Mouse (Mus musculus): Measurements from ENCODE around the gene 2810004N23Rik. TPM values are rescaled to one million over a fixed set of nuclear protein-coding genes. Genes with fewer than 3 reads are reported as not detected.

The 2810004N23Rik gene
- polyA plus RNA-seq, 1 experiment = 17.1 TPM

- H3K4me1 ChIP-seq (ENCODE audit: control insufficient read depth, insufficient read depth, low read length) = 0 out of 2 replicates have a peak, but pooled peaks cover 2% of the 10 kb centered on the region
- no peak overlapping the region for H3K27ac ChIP-seq (ENCODE audit: insufficient read depth, low read length)
- peak overlapping the region; percentile 55 for H3K4me3 ChIP-seq (ENCODE audit: insufficient read depth, low read length)
- TF ChIP-seq POLR2A (IDR thresholded peaks at IDR 0.05; ENCODE audit: extremely low read depth, insufficient read depth, low read length) (no peak), CTCF (IDR thresholded peaks at IDR 0.05; ENCODE audit: extremely low read depth, insufficient read depth, low read length) (no peak)
These were observed 69.0 kb downstream of the 2810004N23Rik start for GRCm38 (mm10) chr8:124793661-124794485.

- peak overlapping the region; percentile 55 for H3K4me3 ChIP-seq (ENCODE audit: insufficient read depth, low read length)
- H3K27ac ChIP-seq (ENCODE audit: insufficient read depth, low read length) = no peak overlapping the region
- TF ChIP-seq CTCF (IDR thresholded peaks at IDR 0.05; ENCODE audit: extremely low read depth, insufficient read depth, low read length) (no peak), POLR2A (IDR thresholded peaks at IDR 0.05; ENCODE audit: extremely low read depth, insufficient read depth, low read length) (no peak)
- 0 out of 2 replicates have a peak, but pooled peaks cover 2% of the 10 kb centered on the region for H3K4me1 ChIP-seq (ENCODE audit: control insufficient read depth, insufficient read depth, low read length)
These were observed 69.7 kb downstream of the 2810004N23Rik start for GRCm38 (mm10) chr8:124793172-124793651.

GRCm38 (mm10) chr8:124792708-124793107 lies 70.2 kb downstream of the 2810004N23Rik start, which contains the start of gene Trim67:
Trim67 (plus strand) TSS chr8:124793092.
- Histone ChIP-seq H3K4me3 (ENCODE audit: insufficient read depth, low read length) (peak within 1 kb of the TSS; percentile 55), H3K4me1 (ENCODE audit: control insufficient read depth, insufficient read depth, low read length) (0 out of 2 replicates have a peak, but pooled peaks cover 2% of the 10 kb centered on the region), H3K27ac (ENCODE audit: insufficient read depth, low read length) (no peak within 1 kb of the TSS)
- TF ChIP-seq POLR2A (IDR thresholded peaks at IDR 0.05; ENCODE audit: extremely low read depth, insufficient read depth, low read length) (peak; percentile 34; the same call in 1 of the 2 replicates), CTCF (IDR thresholded peaks at IDR 0.05; ENCODE audit: extremely low read depth, insufficient read depth, low read length) (no peak)

- Histone ChIP-seq H3K27ac (ENCODE audit: insufficient read depth, low read length) (no peak overlapping the region), H3K4me1 (ENCODE audit: control insufficient read depth, insufficient read depth, low read length) (0 out of 2 replicates have a peak, but pooled peaks cover 2% of the 10 kb centered on the region), H3K4me3 (ENCODE audit: insufficient read depth, low read length) (peak overlapping the region; percentile 55)
- TF ChIP-seq CTCF (IDR thresholded peaks at IDR 0.05; ENCODE audit: extremely low read depth, insufficient read depth, low read length) (no peak), POLR2A (IDR thresholded peaks at IDR 0.05; ENCODE audit: extremely low read depth, insufficient read depth, low read length) (no peak)
These were observed 70.7 kb downstream of the 2810004N23Rik start for GRCm38 (mm10) chr8:124792186-124792585.

- Histone ChIP-seq H3K4me3 (ENCODE audit: insufficient read depth, low read length) (peak overlapping the region; percentile 55; the same call in 1 of the 2 replicates), H3K27ac (ENCODE audit: insufficient read depth, low read length) (no peak overlapping the region), H3K4me1 (ENCODE audit: control insufficient read depth, insufficient read depth, low read length) (0 out of 2 replicates have a peak, but pooled peaks cover 2% of the 10 kb centered on the region)
- TF ChIP-seq POLR2A (IDR thresholded peaks at IDR 0.05; ENCODE audit: extremely low read depth, insufficient read depth, low read length) (no peak), CTCF (IDR thresholded peaks at IDR 0.05; ENCODE audit: extremely low read depth, insufficient read depth, low read length) (no peak)
These were observed 71.2 kb downstream of the 2810004N23Rik start for GRCm38 (mm10) chr8:124791751-124792150.

GRCm38 (mm10) chr8:124790676-124791075 lies 72.2 kb downstream of the 2810004N23Rik start:
- 0 out of 2 replicates have a peak, but pooled peaks cover 2% of the 10 kb centered on the region for H3K4me1 ChIP-seq (ENCODE audit: control insufficient read depth, insufficient read depth, low read length)
- no peak overlapping the region for H3K4me3 ChIP-seq (ENCODE audit: insufficient read depth, low read length)
- TF ChIP-seq CTCF (IDR thresholded peaks at IDR 0.05; ENCODE audit: extremely low read depth, insufficient read depth, low read length) = no peak
- H3K27ac ChIP-seq (ENCODE audit: insufficient read depth, low read length) = no peak overlapping the region

Other genes starting within 250 kb of the 2810004N23Rik start
- gene 2310022B05Rik, start 199.8 kb downstream of the 2810004N23Rik start, polyA plus RNA-seq (2012; rRNA removed) = 61.1 and 64.2 TPM in 2 replicates
- gene Ttc13, start 141.1 kb downstream of the 2810004N23Rik start, polyA plus RNA-seq (2012; rRNA removed) = 41.3 and 42.6 TPM in 2 replicates
- 18.5 and 21.1 TPM in 2 replicates for gene Arv1, start 141.0 kb downstream of the 2810004N23Rik start, polyA plus RNA-seq (2012; rRNA removed)
- 1.1 and 1.7 TPM in 2 replicates for gene Fam89a, start 111.3 kb downstream of the 2810004N23Rik start, polyA plus RNA-seq (2012; rRNA removed)
- 1.3 and 1.4 TPM in 2 replicates for gene Trim67, start 70.0 kb downstream of the 2810004N23Rik start, polyA plus RNA-seq (2012; rRNA removed)
- 87.9 and 95.0 TPM in 2 replicates for gene Gnpat, start 87 bp downstream of the 2810004N23Rik start, polyA plus RNA-seq (2012; rRNA removed)
- 14.6 and 16.3 TPM in 2 replicates for gene Exoc8, start 34.6 kb upstream of the 2810004N23Rik start, polyA plus RNA-seq (2012; rRNA removed)
- 16.3 and 17.3 TPM in 2 replicates for gene Sprtn, start 34.8 kb upstream of the 2810004N23Rik start, polyA plus RNA-seq (2012; rRNA removed)
- 59.4 and 62.0 TPM in 2 replicates for gene Egln1, start 86.2 kb upstream of the 2810004N23Rik start, polyA plus RNA-seq (2012; rRNA removed)
- gene Tsnax, start 149.9 kb upstream of the 2810004N23Rik start, polyA plus RNA-seq (2012; rRNA removed) = 220 and 231 TPM in 2 replicates
- 0.65 and 1.0 TPM in 2 replicates for gene Disc1, start 191.1 kb upstream of the 2810004N23Rik start, polyA plus RNA-seq (2012; rRNA removed)

Measured in cortical plate, adult 2 months (tissue).